Mouse (Mus musculus): ENCODE results near the gene Taf7l.

Gene Taf7l

GRCm38 (mm10) chrX:134476290-134476689, at the start of gene Taf7l:
Gene Taf7l, minus strand, starts transcription at chrX:134476490.
- DNase-seq, result no peak

GRCm38 (mm10) chrX:134525260-134525659, 49.0 kb upstream of the Taf7l start:
- no peak for DNase-seq

DNA sequence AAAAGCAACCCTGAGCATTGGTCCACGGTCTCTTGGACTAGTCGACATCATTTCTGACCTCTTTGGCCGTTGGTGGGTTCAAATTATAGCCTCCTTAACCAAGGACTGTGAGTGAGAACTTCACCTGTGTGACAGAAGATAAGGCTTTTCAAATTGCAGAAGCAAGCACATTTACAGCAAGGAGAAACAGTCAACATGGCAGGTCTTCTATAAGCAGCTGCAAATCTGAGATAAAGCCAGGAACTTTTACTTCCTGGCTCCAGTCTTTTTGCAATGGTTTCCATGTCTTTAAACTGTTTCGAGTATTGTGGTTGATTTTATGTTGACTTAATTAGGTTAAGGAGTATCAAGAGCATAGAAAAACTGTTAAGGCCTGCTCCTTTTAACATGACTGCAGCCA, 47.5 kb upstream of the Taf7l start:
- no peak for DNase-seq

- no peak for DNase-seq
These were observed 33.2 kb upstream of the Taf7l start for GRCm38 (mm10) chrX:134509473-134509872.

DNA sequence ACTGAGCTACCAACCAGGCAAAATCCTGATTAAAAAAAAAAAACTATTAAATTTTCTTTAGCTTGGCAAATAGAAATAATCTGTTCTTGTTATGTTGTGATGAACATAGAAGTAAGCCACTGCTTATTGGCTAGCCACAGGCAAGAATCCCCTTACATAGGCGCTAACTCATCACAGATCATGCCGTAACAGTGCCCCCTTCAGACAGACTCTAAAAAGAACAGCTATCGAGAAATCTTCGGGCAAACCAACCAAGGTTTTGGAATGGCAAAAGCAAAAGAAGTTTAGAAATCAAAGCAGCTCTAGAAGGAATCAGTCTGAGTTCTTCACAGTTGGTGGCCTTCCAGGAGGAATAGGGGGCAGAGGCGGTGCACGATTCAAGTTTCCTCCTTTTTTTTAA, 31.7 kb upstream of the Taf7l start:
- no peak for DNase-seq

GRCm38 (mm10) chrX:134500651-134501050, 24.4 kb upstream of the Taf7l start:
- no peak for DNase-seq

GRCm38 (mm10) chrX:134481720-134482119, 5.4 kb upstream of the Taf7l start:
- no peak for DNase-seq

- no peak for DNase-seq
These were observed 1.1 kb downstream of the Taf7l start for GRCm38 (mm10) chrX:134474988-134475710.

GRCm38 (mm10) chrX:134427307-134427706, 49.0 kb downstream of the Taf7l start:
- DNase-seq, result no peak

DNA sequence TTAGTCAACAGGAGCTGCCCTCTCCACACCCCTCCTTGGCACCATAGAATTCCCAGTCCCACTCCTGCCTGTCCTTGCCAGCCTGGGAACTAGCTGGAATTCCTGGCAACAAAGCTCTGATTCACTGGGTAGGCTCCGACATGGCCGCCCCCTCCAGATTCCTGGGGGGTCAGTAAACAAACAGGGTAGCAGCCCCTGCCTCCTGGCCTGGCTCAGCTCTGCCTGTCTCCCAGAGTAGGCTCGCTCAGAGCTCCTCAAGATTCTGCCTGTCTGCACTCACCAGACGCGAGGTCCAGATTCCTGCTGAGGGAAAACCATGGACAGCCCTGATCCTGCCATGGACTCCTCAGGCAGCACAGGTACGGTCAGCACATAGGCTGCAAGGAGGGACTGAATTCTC, 49.5 kb downstream of the Taf7l start:
- no peak for DNase-seq

- DNase-seq, result no peak
These were observed 50.5 kb downstream of the Taf7l start for GRCm38 (mm10) chrX:134425798-134426197.

DNA sequence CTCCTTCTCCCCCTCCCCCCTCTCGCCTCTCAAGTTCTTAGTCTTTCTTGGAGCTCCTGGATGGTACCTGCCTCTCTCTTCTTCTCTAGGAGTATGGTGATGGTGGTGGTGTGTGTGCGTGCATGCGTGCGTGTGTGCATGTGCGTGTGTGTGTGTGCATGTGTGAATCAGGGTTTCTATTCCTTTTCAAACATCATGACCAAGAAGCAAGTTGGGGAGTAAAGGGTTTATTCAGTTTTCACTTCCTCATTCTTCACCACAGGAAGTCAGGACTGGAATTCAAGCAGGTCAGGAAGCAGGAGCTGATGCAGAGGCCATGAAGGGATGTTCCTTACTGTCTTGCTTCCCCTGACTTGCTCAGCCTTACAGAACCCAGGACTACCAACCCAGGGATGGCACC, 52.0 kb downstream of the Taf7l start:
- no peak for DNase-seq

DNA sequence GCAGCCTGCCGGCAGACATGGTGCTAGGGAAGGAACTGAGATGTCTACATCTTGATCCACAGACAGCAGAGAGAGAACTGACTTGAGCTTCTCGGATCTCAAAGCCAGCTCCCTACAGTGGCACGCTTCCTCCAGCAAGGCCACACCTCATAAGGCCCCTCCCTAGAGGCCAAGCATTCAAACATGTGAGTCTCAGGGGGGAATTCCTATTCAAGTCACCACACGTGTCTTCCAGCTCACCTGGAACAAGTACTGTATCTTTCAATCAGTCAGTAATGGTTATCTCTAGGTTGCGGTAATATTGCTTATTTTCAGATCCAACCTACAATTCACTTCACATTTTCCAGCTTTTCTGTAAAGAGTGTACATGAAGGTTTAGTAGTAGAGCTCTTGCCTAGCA, 56.2 kb downstream of the Taf7l start:
- no peak for DNase-seq

- DNase-seq, result no peak
These were observed 64.2 kb downstream of the Taf7l start for GRCm38 (mm10) chrX:134412096-134412495.
